Mouse (Mus musculus) hindbrain, postnatal 0 days (tissue): ENCODE results near the gene Maco1. TPM values are rescaled to one million over a fixed set of nuclear protein-coding genes. Genes with fewer than 3 reads are reported as not detected.

Experiments used
- ATAC-seq: fragments of 200-750 bp; cut with Nextera tagmentation; 2 replicates; pipeline ENCODE4 v1.8.0; 2017; ENCODE audit warnings: mild to moderate bottlenecking, moderate TSS enrichment, moderate library complexity
- DNase-seq: peaks from one replicate; pipeline ENCODE4 v3.0.0-alpha.2; 2015; ENCODE audit warnings: low spot score
- H3K27ac ChIP-seq: fragments of 300-500 bp; sonication (generic); 2 replicates; pipeline ENCODE4 v1.5.1; 2014; ENCODE audit warnings: mild to moderate bottlenecking
- H3K27me3 ChIP-seq: fragments of 300-500 bp; sonication (generic); 2 replicates; pipeline ENCODE4 v1.6.1; 2014; ENCODE audit warnings: low read length, mixed read lengths; ENCODE audit not compliant: insufficient read depth
- H3K36me3 ChIP-seq: fragments of 300-500 bp; sonication (generic); 2 replicates; pipeline ENCODE4 v1.6.1; 2014; ENCODE audit warnings: low read length, mixed read lengths; ENCODE audit not compliant: insufficient read depth
- H3K4me1 ChIP-seq: fragments of 300-500 bp; sonication (generic); 2 replicates; pipeline ENCODE4 v1.6.1; 2014; ENCODE audit warnings: antibody characterized with exemption, low read length, mixed read lengths; ENCODE audit not compliant: insufficient read depth
- H3K4me2 ChIP-seq: fragments of 300-500 bp; sonication (generic); 2 replicates; pipeline ENCODE4 v1.6.1; 2014; ENCODE audit warnings: low read depth, mild to moderate bottlenecking, low read length, moderate library complexity, mixed read lengths
- H3K4me3 ChIP-seq: fragments of 300-500 bp; sonication (generic); 2 replicates; pipeline ENCODE4 v1.5.1; 2014; ENCODE audit warnings: low read length
- H3K9ac ChIP-seq: fragments of 300-500 bp; sonication (generic); replicated peaks from 2 replicates; pipeline ENCODE4 v1.6.1; 2014; ENCODE audit warnings: mild to moderate bottlenecking, low read length, moderate library complexity, mixed read lengths
- H3K9me3 ChIP-seq: fragments of 300-500 bp; sonication (generic); 2 replicates; pipeline ENCODE4 v1.6.1; 2016; ENCODE audit warnings: low read length, mixed read lengths
- CTCF ChIP-seq: IDR thresholded peaks from 2 replicates; pipeline ENCODE4 v1.5.1; 2016; ENCODE audit warnings: antibody characterized with exemption, control low read depth, low read depth
- WGBS: fragments of 180-500 bp; shearing (Covaris S2); extraction: QIAGEN DNeasy Blood & Tissue Kit; methylation state at CpG from one replicate; pipeline ENCODE4 v1.1.7; 2014; 5-methylcytosine and 5-hydroxymethylcytosine counted together
- polyA plus RNA-seq: library from polyadenylated mRNA; unstranded; fragments of >200 nt; fragmentation: Nextera tagmentation; extraction: Ambion mirVana; gene quantifications from 2 replicates; pipeline ENCODE4 v1.2.1, GENCODE M21; 2015
- total RNA-seq: library from RNA; depleted of rRNA; stranded (reverse); fragments of >200 nt; gene quantifications from 2 replicates; pipeline ENCODE4 v1.2.3, GENCODE M21; 2014

The Maco1 gene
- total and polyA plus RNA-seq, 2 experiments from 2014 or later = 45.5 to 70.3 TPM

GRCm38 (mm10) chr4:134760793-134761201 lies 92.3 kb downstream of the Maco1 start:
- ATAC-seq = no peak
- whole genome bisulfite sequencing = 43% methylated on average over 9 of the region's 9 CpGs
- H3K4me1 ChIP-seq = no peaks in the 10 kb centered on the region

GRCm38 (mm10) chr4:134760281-134760680 lies 92.9 kb downstream of the Maco1 start:
- Histone ChIP-seq H3K9me3 (no peaks in the 10 kb centered on the region), H3K4me1 (no peaks in the 10 kb centered on the region), H3K36me3 (no peaks in the 10 kb centered on the region), H3K4me2 (no peak overlapping the region), H3K9ac (no peak overlapping the region), H3K4me3 (no peak overlapping the region), H3K27ac (no peak overlapping the region), H3K27me3 (no peaks in the 10 kb centered on the region)
- ATAC-seq = no peak
- TF ChIP-seq CTCF = no peak
- no peak for DNase-seq
- WGBS = 84% methylated on average over 6 of the region's 6 CpGs

More at GRCm38 (mm10) chr4:134760793-134761201, 92.3 kb downstream of the Maco1 start:
- H3K4me3 ChIP-seq = no peak overlapping the region
- no peak overlapping the region for H3K4me2 ChIP-seq
- H3K27me3 ChIP-seq = 0 out of 2 replicates have a peak, but pooled peaks cover 5% of the 10 kb centered on the region
- H3K27ac ChIP-seq = no peak overlapping the region
- no peaks in the 10 kb centered on the region for H3K36me3 ChIP-seq
- no peaks in the 10 kb centered on the region for H3K9me3 ChIP-seq
- H3K9ac ChIP-seq = no peak overlapping the region
- no peak for TF ChIP-seq CTCF
- peak; percentile 48 for DNase-seq

- no peak for DNase-seq
- H3K36me3 ChIP-seq = no peaks in the 10 kb centered on the region
- WGBS = 91% methylated on average over 7 of the region's 7 CpGs
Measured at GRCm38 (mm10) chr4:134759564-134759963, 93.6 kb downstream of the Maco1 start.

GRCm38 (mm10) chr4:134758922-134759321 lies 94.2 kb downstream of the Maco1 start:
- 96% methylated on average over 14 of the region's 14 CpGs for WGBS
- Histone ChIP-seq H3K9ac (no peak overlapping the region), H3K27me3 (no peaks in the 10 kb centered on the region), H3K4me2 (no peak overlapping the region), H3K36me3 (no peaks in the 10 kb centered on the region), H3K4me1 (no peaks in the 10 kb centered on the region), H3K9me3 (no peaks in the 10 kb centered on the region), H3K27ac (no peak overlapping the region), H3K4me3 (no peak overlapping the region)
- ATAC-seq (no peak), DNase-seq (no peak)
- TF ChIP-seq CTCF = no peak

More at GRCm38 (mm10) chr4:134759564-134759963, 93.6 kb downstream of the Maco1 start:
- TF ChIP-seq CTCF = no peak
- ATAC-seq = no peak
- H3K9ac ChIP-seq = no peak overlapping the region
- H3K9me3 ChIP-seq = no peaks in the 10 kb centered on the region
- H3K27me3 ChIP-seq = no peaks in the 10 kb centered on the region
- H3K27ac ChIP-seq = no peak overlapping the region
- no peak overlapping the region for H3K4me3 ChIP-seq
- H3K4me2 ChIP-seq = no peak overlapping the region
- no peaks in the 10 kb centered on the region for H3K4me1 ChIP-seq

GRCm38 (mm10) chr4:134758367-134758766 lies 94.8 kb downstream of the Maco1 start:
- H3K4me1 ChIP-seq = no peaks in the 10 kb centered on the region
- H3K27ac ChIP-seq = no peak overlapping the region
- no peaks in the 10 kb centered on the region for H3K27me3 ChIP-seq
- no peaks in the 10 kb centered on the region for H3K36me3 ChIP-seq
- ATAC-seq (no peak), DNase-seq (no peak)
- TF ChIP-seq CTCF = no peak
- no peak overlapping the region for H3K4me2 ChIP-seq
- H3K4me3 ChIP-seq = no peak overlapping the region
- 91% methylated on average over 4 of the region's 4 CpGs for WGBS
- no peaks in the 10 kb centered on the region for H3K9me3 ChIP-seq
- H3K9ac ChIP-seq = no peak overlapping the region

GRCm38 (mm10) chr4:134756953-134757352 lies 96.2 kb downstream of the Maco1 start:
- Histone ChIP-seq H3K27me3 (no peaks in the 10 kb centered on the region), H3K4me2 (no peak overlapping the region), H3K4me1 (no peaks in the 10 kb centered on the region), H3K9ac (no peak overlapping the region), H3K36me3 (no peaks in the 10 kb centered on the region), H3K27ac (no peak overlapping the region), H3K9me3 (no peaks in the 10 kb centered on the region), H3K4me3 (no peak overlapping the region)
- ATAC-seq (no peak), DNase-seq (no peak)
- TF ChIP-seq CTCF = no peak
- WGBS = 70% methylated on average over 7 of the region's 7 CpGs

- no peak overlapping the region for H3K9ac ChIP-seq
- H3K27me3 ChIP-seq = no peaks in the 10 kb centered on the region
- H3K36me3 ChIP-seq = no peaks in the 10 kb centered on the region
- H3K4me2 ChIP-seq = no peak overlapping the region
- no peak overlapping the region for H3K27ac ChIP-seq
- no peaks in the 10 kb centered on the region for H3K4me1 ChIP-seq
- TF ChIP-seq CTCF = no peak
- no peak for DNase-seq
- ATAC-seq = no peak
- 82% methylated on average over 13 of the region's 13 CpGs for WGBS
- H3K9me3 ChIP-seq = no peaks in the 10 kb centered on the region
- no peak overlapping the region for H3K4me3 ChIP-seq
Measured at GRCm38 (mm10) chr4:134754941-134755340, 98.2 kb downstream of the Maco1 start.
